Mouse (Mus musculus) lung, postnatal 0 days (tissue): ENCODE results near the gene Nploc4. TPM values are rescaled to one million over a fixed set of nuclear protein-coding genes. Genes with fewer than 3 reads are reported as not detected.
A peak's percentile ranks its signal among the peaks of the same experiment; 100 is the strongest.

Experiments used
- ATAC-seq: fragments of 200-750 bp; cut with Nextera tagmentation; 2 replicates; pipeline ENCODE4 v1.8.0; 2017; ENCODE audit warnings: moderate library complexity
- DNase-seq: peaks from one replicate; pipeline ENCODE4 v3.0.0-alpha.2; 2016; ENCODE audit warnings: low spot score
- H3K27ac ChIP-seq: fragments of 300-500 bp; sonication (generic); 2 replicates; pipeline ENCODE4 v1.5.1; 2014; ENCODE audit warnings: antibody characterized with exemption, mild to moderate bottlenecking, low read length, mixed read lengths
- H3K27me3 ChIP-seq: fragments of 300-500 bp; sonication (generic); replicated peaks from 2 replicates; pipeline ENCODE4 v1.6.1; 2014; ENCODE audit warnings: low read length, mixed read lengths; ENCODE audit not compliant: insufficient read depth
- H3K36me3 ChIP-seq: fragments of 300-500 bp; sonication (generic); 2 replicates; pipeline ENCODE4 v1.6.1; 2014; ENCODE audit warnings: low read length, mixed read lengths; ENCODE audit not compliant: insufficient read depth
- H3K4me1 ChIP-seq: fragments of 300-500 bp; sonication (generic); 2 replicates; pipeline ENCODE4 v1.6.1; 2014; ENCODE audit warnings: antibody characterized with exemption, low read depth, low read length, mixed read lengths; ENCODE audit not compliant: insufficient read depth
- H3K4me2 ChIP-seq: fragments of 300-500 bp; sonication (generic); replicated peaks from 2 replicates; pipeline ENCODE4 v1.6.1; 2014; ENCODE audit warnings: low read depth, mild to moderate bottlenecking, low read length, moderate library complexity, mixed read lengths
- H3K4me3 ChIP-seq: fragments of 300-500 bp; sonication (generic); 2 replicates; pipeline ENCODE4 v1.5.1; 2014; ENCODE audit warnings: low read depth, low read length
- H3K9ac ChIP-seq: fragments of 300-500 bp; sonication (generic); replicated peaks from 2 replicates; pipeline ENCODE4 v1.6.1; 2014; ENCODE audit warnings: low read depth, mild to moderate bottlenecking
- H3K9me3 ChIP-seq: fragments of 300-500 bp; sonication (generic); 2 replicates; pipeline ENCODE4 v1.6.1; 2016; ENCODE audit warnings: low read length, mixed read lengths
- CTCF ChIP-seq: IDR thresholded peaks from 2 replicates; pipeline ENCODE4 v1.5.1; 2016; ENCODE audit warnings: antibody characterized with exemption, mild to moderate bottlenecking
- EP300 ChIP-seq: IDR thresholded peaks from 2 replicates; pipeline ENCODE4 v1.6.1; 2016; ENCODE audit warnings: antibody characterized with exemption, mild to moderate bottlenecking, control low read depth
- WGBS: fragments of 180-500 bp; shearing (Covaris S2); extraction: QIAGEN DNeasy Blood & Tissue Kit; methylation state at CpG from one replicate; pipeline ENCODE4 v1.1.7; 2014; 5-methylcytosine and 5-hydroxymethylcytosine counted together
- polyA plus RNA-seq: library from polyadenylated mRNA; unstranded; fragments of >200 nt; fragmentation: Nextera tagmentation; extraction: Ambion mirVana; gene quantifications from 2 replicates; pipeline ENCODE4 v1.2.1, GENCODE M21; 2015

Nploc4 gene
- polyA plus RNA-seq, 1 experiment from 2014 or later = 15.3 TPM

DNA sequence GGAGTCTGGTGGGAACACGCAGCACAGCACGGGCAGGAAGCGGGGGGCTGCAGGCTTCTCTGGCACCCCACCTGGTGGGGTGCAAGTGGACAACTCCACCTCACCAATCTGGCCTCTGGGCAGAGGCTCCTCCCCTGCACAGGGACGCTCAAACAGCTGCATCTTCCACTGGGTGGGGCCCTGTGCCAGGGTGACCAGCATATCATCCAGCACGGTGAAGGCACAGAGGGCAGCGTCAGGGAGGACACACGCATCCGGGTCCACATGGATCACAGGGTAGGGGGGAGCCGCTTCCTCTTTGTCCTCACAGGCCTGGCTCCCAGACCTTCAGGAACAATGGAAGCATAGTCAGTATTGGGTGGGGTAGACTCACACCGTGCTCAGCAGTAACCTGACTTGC, 60.2 kb downstream of the Nploc4 start:
- Histone ChIP-seq H3K27me3 (no peaks in the 10 kb centered on the region), H3K4me3 (no peak overlapping the region), H3K9me3 (no peaks in the 10 kb centered on the region), H3K36me3 (0 out of 2 replicates have a peak, but pooled peaks cover 7% of the 10 kb centered on the region), H3K9ac (no peak overlapping the region), H3K4me2 (peak overlapping the region; percentile 96), H3K27ac (no peak overlapping the region), H3K4me1 (peaks cover 5% of the 10 kb centered on the region; the same call in 1 of the 2 replicates)
- no peak for TF ChIP-seq CTCF
- no peak for DNase-seq
- no peak for ATAC-seq
- WGBS = 58% methylated on average over 10 of the region's 10 CpGs

- DNase-seq (no peak), ATAC-seq (no peak)
- Histone ChIP-seq H3K4me2 (no peak overlapping the region), H3K27me3 (no peaks in the 10 kb centered on the region), H3K4me3 (no peak overlapping the region), H3K27ac (no peak overlapping the region), H3K36me3 (0 out of 2 replicates have a peak, but pooled peaks cover 5% of the 10 kb centered on the region), H3K4me1 (peaks cover 5% of the 10 kb centered on the region; the same call in 1 of the 2 replicates), H3K9ac (no peak overlapping the region), H3K9me3 (no peaks in the 10 kb centered on the region)
- TF ChIP-seq CTCF = no peak
- WGBS = 81% methylated on average over 17 of the region's 17 CpGs
These were observed 61.0 kb downstream of the Nploc4 start for GRCm38 (mm10) chr11:120376302-120377160.

DNA sequence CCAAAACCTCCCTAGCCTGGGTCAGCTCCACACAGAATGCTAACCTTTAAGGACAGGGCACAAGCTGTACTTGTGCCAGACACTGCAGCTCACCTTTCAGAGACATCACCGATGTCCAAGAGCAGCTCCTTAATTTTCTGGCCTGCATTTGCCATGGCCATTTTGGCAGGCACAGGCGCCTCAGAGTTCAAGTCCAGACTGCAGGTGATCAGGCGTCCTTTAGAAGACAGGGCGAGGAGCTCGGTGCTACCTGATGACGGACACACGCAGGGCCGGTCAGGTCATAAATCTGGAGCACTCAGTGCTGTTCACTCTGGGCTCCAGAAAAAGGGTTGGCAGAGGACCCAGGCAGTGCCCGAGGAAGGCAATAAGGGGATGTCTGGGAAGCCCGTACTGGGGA, 62.2 kb downstream of the Nploc4 start:
- Histone ChIP-seq H3K36me3 (0 out of 2 replicates have a peak, but pooled peaks cover 5% of the 10 kb centered on the region), H3K4me3 (no peak overlapping the region), H3K9me3 (no peaks in the 10 kb centered on the region), H3K27ac (no peak overlapping the region), H3K9ac (no peak overlapping the region), H3K27me3 (no peaks in the 10 kb centered on the region), H3K4me2 (no peak overlapping the region), H3K4me1 (peaks cover 5% of the 10 kb centered on the region; the same call in 1 of the 2 replicates)
- 90% methylated on average over 10 of the region's 10 CpGs for WGBS
- ATAC-seq = no peak
- no peak for DNase-seq
- TF ChIP-seq EP300 = no peak

DNA sequence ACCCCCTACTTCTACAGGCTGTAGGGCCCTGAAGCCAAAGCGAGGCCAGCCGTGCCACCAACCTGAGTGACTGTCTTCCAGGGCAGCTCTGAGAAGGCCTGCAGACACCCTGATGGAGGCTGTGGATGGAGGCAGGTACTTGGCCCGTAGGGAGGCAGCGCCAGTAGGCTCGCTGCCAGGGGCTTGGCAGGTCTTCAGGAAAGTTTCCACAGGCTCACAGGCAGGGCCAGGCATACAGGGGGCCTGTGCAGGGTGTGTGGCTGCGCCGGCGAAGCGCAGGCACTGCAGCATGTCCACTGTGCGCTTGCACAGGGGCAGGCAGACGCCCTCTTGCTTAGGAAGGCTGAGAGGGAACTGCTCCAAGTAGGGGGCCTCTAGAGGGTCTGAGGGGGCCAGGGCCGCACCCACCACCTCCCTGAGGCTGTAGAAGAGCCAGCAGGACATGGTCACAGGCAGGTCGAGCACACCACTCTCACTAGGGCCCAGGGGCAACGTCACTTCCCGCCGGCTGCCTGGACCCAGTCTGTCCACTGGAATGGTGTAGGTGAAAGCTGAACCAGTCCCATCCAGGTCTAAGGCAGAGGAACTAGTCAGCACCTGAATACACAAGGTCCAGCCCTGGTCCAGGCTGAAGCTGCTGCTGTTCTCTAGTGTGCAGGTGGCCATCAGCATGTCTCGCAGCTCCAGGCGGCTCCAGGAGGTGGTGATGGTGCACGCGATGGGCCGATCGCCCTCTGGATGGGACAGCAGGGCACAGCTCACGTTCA, 63.5 kb downstream of the Nploc4 start:
- Histone ChIP-seq H3K9me3 (no peaks in the 10 kb centered on the region), H3K4me1 (peaks cover 5% of the 10 kb centered on the region; the same call in 1 of the 2 replicates), H3K27me3 (no peaks in the 10 kb centered on the region), H3K4me3 (no peak overlapping the region), H3K27ac (no peak overlapping the region), H3K36me3 (0 out of 2 replicates have a peak, but pooled peaks cover 5% of the 10 kb centered on the region), H3K9ac (no peak overlapping the region), H3K4me2 (no peak overlapping the region)
- 83% methylated on average over 19 of the region's 23 CpGs for WGBS
- TF ChIP-seq CTCF (no peak), EP300 (no peak)
- DNase-seq = no peak
- ATAC-seq = no peak

DNA sequence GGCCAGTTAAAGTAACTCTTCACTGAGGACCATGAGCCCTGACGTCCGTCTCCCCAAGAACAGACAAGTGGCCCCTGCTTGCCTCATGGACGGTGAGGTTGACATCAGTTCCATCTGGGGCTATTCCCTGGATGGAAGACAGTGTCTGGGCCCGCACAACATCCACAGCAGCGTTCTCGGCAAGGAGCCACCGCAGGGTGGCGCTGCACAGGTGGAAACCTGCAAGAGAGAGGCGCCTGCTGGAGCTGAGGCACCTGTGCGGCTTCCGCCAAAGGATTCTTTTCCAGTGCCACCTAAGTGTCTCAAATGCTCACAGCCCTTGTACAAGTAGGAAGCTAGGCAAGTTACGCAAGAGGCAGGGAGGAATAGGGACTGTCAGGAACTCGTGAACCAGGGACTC, 64.5 kb downstream of the Nploc4 start:
- H3K4me2 ChIP-seq = no peak overlapping the region
- no peak for TF ChIP-seq EP300
- peak; percentile 60 for TF ChIP-seq CTCF
- WGBS = 64% methylated on average over 13 of the region's 13 CpGs
- no peaks in the 10 kb centered on the region for H3K9me3 ChIP-seq
- DNase-seq (peak; percentile 49), ATAC-seq (peak; percentile 16; the same call in 1 of the 2 replicates)
- H3K27me3 ChIP-seq = no peaks in the 10 kb centered on the region
- H3K27ac ChIP-seq = no peak overlapping the region
- no peak overlapping the region for H3K4me3 ChIP-seq
- peaks cover 5% of the 10 kb centered on the region; the same call in 1 of the 2 replicates for H3K4me1 ChIP-seq
- no peak overlapping the region for H3K9ac ChIP-seq
- H3K36me3 ChIP-seq = 0 out of 2 replicates have a peak, but pooled peaks cover 5% of the 10 kb centered on the region

- peak; percentile 85 for ATAC-seq
- Histone ChIP-seq H3K4me2 (no peak overlapping the region), H3K9me3 (no peaks in the 10 kb centered on the region), H3K4me3 (no peak overlapping the region), H3K36me3 (no peaks in the 10 kb centered on the region), H3K27ac (no peak overlapping the region), H3K4me1 (no peaks in the 10 kb centered on the region), H3K9ac (no peak overlapping the region), H3K27me3 (no peaks in the 10 kb centered on the region)
- TF ChIP-seq EP300 (no peak), CTCF (peak; percentile 92)
- peak; percentile 79 for DNase-seq
- 36% methylated on average over 8 of the region's 8 CpGs for WGBS
These were observed 67.9 kb downstream of the Nploc4 start for GRCm38 (mm10) chr11:120369656-120370055.
